Comparison of ENCODE assay signal across 8 mouse cellular contexts in the genomic region with DNA sequence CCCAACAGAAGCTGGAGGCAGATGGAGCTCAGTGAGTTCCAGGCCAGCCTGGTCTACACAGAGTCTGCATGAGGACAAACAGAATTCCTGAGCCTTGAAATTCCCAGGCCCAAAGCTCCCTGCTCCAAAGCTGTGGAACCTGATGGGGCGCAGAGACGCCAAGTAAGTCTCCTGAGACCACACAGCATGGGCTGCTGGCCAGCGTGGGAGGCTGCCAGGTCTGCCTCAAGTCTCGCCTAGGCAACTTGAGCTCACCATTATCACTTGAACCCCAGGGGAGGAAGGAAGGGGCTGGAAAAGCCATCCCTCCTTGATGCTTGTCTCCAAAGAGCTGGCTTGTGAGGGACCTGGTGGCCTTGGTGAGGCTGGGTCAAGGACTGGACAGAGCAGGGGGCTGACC. TPM values are rescaled to one million over a fixed set of nuclear protein-coding genes. Genes with fewer than 3 reads are reported as not detected.
DNase-seq lines count a peak whose midpoint lies in the region; ATAC-seq lines count a peak whose summit lies in the region.

No protein-coding gene starts in this region.

- WGBS in intestine, embryonic 14.5 days = 44% methylated on average over 4 of the region's 4 CpGs
- 54% methylated on average over 4 of the region's 4 CpGs for WGBS in liver, embryonic 16.5 days (ENCODE audit: insufficient replicate concordance)

- peak; percentile 58 for DNase-seq in gastrocnemius, postnatal 25 days
- DNase-seq in intestine, embryonic 14.5 days (ENCODE audit: low spot score) = no peak
- no peak for DNase-seq in natural killer cell, adult 2 months (ENCODE audit: low spot score in 2 of 2)
- no peak for DNase-seq in layer of hippocampus, adult 11-12 months (ENCODE audit: low spot score)
- no peak for DNase-seq in retina, embryonic 14.5 days (ENCODE audit: low spot score)

- peaks cover 92% of the 10 kb centered on the region for H3K4me1 ChIP-seq in megakaryocyte, embryonic 14.5 days
- H3K4me1 ChIP-seq in intestine, embryonic 14.5 days (replicated peaks; ENCODE audit: control insufficient read depth, insufficient read depth, low read length) = peaks cover 39% of the 10 kb centered on the region
- H3K4me1 ChIP-seq in liver, embryonic 16.5 days (ENCODE audit: control insufficient read depth, low read depth, low read length) = peaks cover 8% of the 10 kb centered on the region

- H3K9ac ChIP-seq in intestine, embryonic 14.5 days (ENCODE audit: low read length) = peak overlapping the region; percentile 34
- H3K9ac ChIP-seq in liver, embryonic 16.5 days (ENCODE audit: low read depth, low read length) = no peak overlapping the region

- no peak for ATAC-seq in megakaryocyte, adult 5-6 weeks (ENCODE audit: poor library complexity, severe bottlenecking)
- ATAC-seq in intestine, embryonic 14.5 days (replicated peaks; ENCODE audit: low FRiP score, low TSS enrichment, low read depth) = peak; percentile 13; the same call in 1 of the 2 replicates
- ATAC-seq in liver, embryonic 16.5 days (ENCODE audit: low read depth) = no peak

- peak overlapping the region; percentile 54 for H3K4me2 ChIP-seq in intestine, embryonic 14.5 days (ENCODE audit: low read length)
- H3K4me2 ChIP-seq in liver, embryonic 16.5 days (ENCODE audit: low read depth, low read length) = 0 out of 2 replicates have a peak overlapping the region, but pooled peaks have one; percentile 5

- H3K27me3 ChIP-seq in megakaryocyte, embryonic 14.5 days (replicated peaks) = no peaks in the 10 kb centered on the region
- 0 out of 2 replicates have a peak, but pooled peaks cover 6% of the 10 kb centered on the region for H3K27me3 ChIP-seq in intestine, embryonic 14.5 days (replicated peaks; ENCODE audit: control insufficient read depth, insufficient read depth, low read length)
- peaks cover 4% of the 10 kb centered on the region; the same call in 1 of the 2 replicates for H3K27me3 ChIP-seq in liver, embryonic 16.5 days (ENCODE audit: control insufficient read depth, insufficient read depth, low read depth, low read length)

- H3K36me3 ChIP-seq in megakaryocyte, embryonic 14.5 days (replicated peaks; ENCODE audit: low read length) = peaks cover 65% of the 10 kb centered on the region
- peaks cover 26% of the 10 kb centered on the region for H3K36me3 ChIP-seq in intestine, embryonic 14.5 days (ENCODE audit: control insufficient read depth, insufficient read depth, low read length)
- H3K36me3 ChIP-seq in liver, embryonic 16.5 days (ENCODE audit: control insufficient read depth, insufficient read depth) = peaks cover 22% of the 10 kb centered on the region

- H3K9me3 ChIP-seq in megakaryocyte, embryonic 14.5 days = no peaks in the 10 kb centered on the region
- H3K9me3 ChIP-seq in intestine, embryonic 14.5 days (ENCODE audit: control insufficient read depth, low read length) = no peaks in the 10 kb centered on the region
- no peaks in the 10 kb centered on the region for H3K9me3 ChIP-seq in liver, embryonic 16.5 days (replicated peaks; ENCODE audit: control insufficient read depth, low read length)

- H3K4me3 ChIP-seq in megakaryocyte, embryonic 14.5 days (replicated peaks) = peak overlapping the region; percentile 91
- peak overlapping the region; percentile 29 for H3K4me3 ChIP-seq in intestine, embryonic 14.5 days (ENCODE audit: low read depth, low read length)
- H3K4me3 ChIP-seq in liver, embryonic 16.5 days (ENCODE audit: low read depth, low read length) = no peak overlapping the region

- peak overlapping the region; percentile 94 for H3K27ac ChIP-seq in intestine, embryonic 14.5 days (ENCODE audit: low read depth)
- H3K27ac ChIP-seq in liver, embryonic 16.5 days (ENCODE audit: low read length) = peak overlapping the region; percentile 56

RNA-seq across cellular contexts. Expression of gene Tbxa2r, which starts 1.5 kb away (rescaled TPM):
- 87.5 and 153 TPM in 2 replicates for polyA plus RNA-seq in megakaryocyte, embryonic 14.5 days (2012; ENCODE audit: insufficient read depth, low replicate concordance)
- total RNA-seq in megakaryocyte, adult 5-6 weeks (2015) = 0.34 and 0.85 TPM in 2 replicates
- total RNA-seq in megakaryocyte, adult 5-6 weeks (2017) = 0.07 and 0.28 TPM in 2 replicates
- total RNA-seq in gastrocnemius, postnatal 25 days (2021) = under 1 TPM; 0.83 to 1.00 TPM
- 22.3 and 23.6 TPM in 2 replicates for polyA plus RNA-seq in intestine, embryonic 14.5 days (2014; fragmentation: Nextera tagmentation; extraction: Ambion mirVana)
- 4.3 and 4.5 TPM in 2 replicates for polyA plus RNA-seq in liver, embryonic 16.5 days (2015; fragmentation: Nextera tagmentation; extraction: Ambion mirVana)

RNA-seq across cellular contexts. Expression of gene Cactin, which starts 9.1 kb away (rescaled TPM):
- polyA plus RNA-seq in megakaryocyte, embryonic 14.5 days (2012; ENCODE audit: insufficient read depth, low replicate concordance) = 76.5 and 78.5 TPM in 2 replicates
- 4.5 and 7.4 TPM in 2 replicates for total RNA-seq in megakaryocyte, adult 5-6 weeks (2015)
- total RNA-seq in megakaryocyte, adult 5-6 weeks (2017) = 16.2 and 20.6 TPM in 2 replicates
- total RNA-seq in gastrocnemius, postnatal 25 days (2021) = 1 to 10 TPM; 7.9 to 8.3 TPM
- polyA plus RNA-seq in intestine, embryonic 14.5 days (2014; fragmentation: Nextera tagmentation; extraction: Ambion mirVana) = 26.0 and 27.7 TPM in 2 replicates
- 18.4 and 18.7 TPM in 2 replicates for polyA plus RNA-seq in liver, embryonic 16.5 days (2015; fragmentation: Nextera tagmentation; extraction: Ambion mirVana)

RNA-seq across cellular contexts. Expression of gene Gipc3, which starts 13.1 kb away (rescaled TPM):
- 2.9 and 11.0 TPM in 2 replicates for polyA plus RNA-seq in megakaryocyte, embryonic 14.5 days (2012; ENCODE audit: insufficient read depth, low replicate concordance)
- not detected in 2 replicates for total RNA-seq in megakaryocyte, adult 5-6 weeks (2015)
- total RNA-seq in megakaryocyte, adult 5-6 weeks (2017) = not detected in 2 replicates
- total RNA-seq in gastrocnemius, postnatal 25 days (2021) = 1 to 10 TPM; 1.0 to 1.3 TPM
- polyA plus RNA-seq in intestine, embryonic 14.5 days (2014; fragmentation: Nextera tagmentation; extraction: Ambion mirVana) = 0.07 and 0.11 TPM in 2 replicates
- polyA plus RNA-seq in liver, embryonic 16.5 days (2015; fragmentation: Nextera tagmentation; extraction: Ambion mirVana) = not detected in 2 replicates

RNA-seq across cellular contexts. Expression of gene Hmg20b, which starts 20.3 kb away (rescaled TPM):
- 302 and 601 TPM in 2 replicates for polyA plus RNA-seq in megakaryocyte, embryonic 14.5 days (2012; ENCODE audit: insufficient read depth, low replicate concordance)
- 27.4 and 33.0 TPM in 2 replicates for total RNA-seq in megakaryocyte, adult 5-6 weeks (2015)
- total RNA-seq in megakaryocyte, adult 5-6 weeks (2017) = 18.1 and 24.5 TPM in 2 replicates
- 10 to 100 TPM; 22.9 to 29.6 TPM for total RNA-seq in gastrocnemius, postnatal 25 days (2021)
- polyA plus RNA-seq in intestine, embryonic 14.5 days (2014; fragmentation: Nextera tagmentation; extraction: Ambion mirVana) = 85.0 and 86.8 TPM in 2 replicates
- 19.8 and 22.5 TPM in 2 replicates for polyA plus RNA-seq in liver, embryonic 16.5 days (2015; fragmentation: Nextera tagmentation; extraction: Ambion mirVana)

RNA-seq across cellular contexts. Expression of gene Mfsd12, which starts 27.3 kb away (rescaled TPM):
- polyA plus RNA-seq in megakaryocyte, embryonic 14.5 days (2012; ENCODE audit: insufficient read depth, low replicate concordance) = 20.2 and 44.1 TPM in 2 replicates
- total RNA-seq in megakaryocyte, adult 5-6 weeks (2015) = 4.1 and 4.6 TPM in 2 replicates
- total RNA-seq in megakaryocyte, adult 5-6 weeks (2017) = 7.4 TPM in 2 replicates
- 1 to 10 TPM; 2.3 to 2.9 TPM for total RNA-seq in gastrocnemius, postnatal 25 days (2021)
- polyA plus RNA-seq in intestine, embryonic 14.5 days (2014; fragmentation: Nextera tagmentation; extraction: Ambion mirVana) = 4.8 and 6.9 TPM in 2 replicates
- 9.2 and 11.9 TPM in 2 replicates for polyA plus RNA-seq in liver, embryonic 16.5 days (2015; fragmentation: Nextera tagmentation; extraction: Ambion mirVana)
